Mouse (Mus musculus) G1E (cell line): ENCODE results near the gene Gm13178.

Experiments
- CTCF ChIP-seq: IDR thresholded peaks from 2 replicates; pipeline ENCODE4 v1.5.1; 2012; ENCODE audit warnings: low read depth, low read length, inconsistent platforms, mixed read lengths
- GATA1 ChIP-seq: IDR thresholded peaks from 2 replicates; pipeline ENCODE4 v1.6.1; 2012; ENCODE audit warnings: borderline replicate concordance, low read length, inconsistent platforms, mixed read lengths
- GATA2 ChIP-seq: IDR thresholded peaks from 2 replicates; pipeline ENCODE4 v1.6.1; 2012; ENCODE audit warnings: low read depth, low read length, inconsistent platforms, borderline replicate concordance
- POLR2AphosphoS5 ChIP-seq: IDR thresholded peaks from 2 replicates; pipeline ENCODE4 v1.6.1; 2012; ENCODE audit warnings: low read depth, low read length, inconsistent platforms; ENCODE audit not compliant: insufficient replicate concordance
- TAL1 ChIP-seq: conservative IDR thresholded peaks from 2 replicates; pipeline ENCODE4 v1.6.1; 2012; ENCODE audit warnings: low read depth, low read length, inconsistent platforms, mixed read lengths

DNA sequence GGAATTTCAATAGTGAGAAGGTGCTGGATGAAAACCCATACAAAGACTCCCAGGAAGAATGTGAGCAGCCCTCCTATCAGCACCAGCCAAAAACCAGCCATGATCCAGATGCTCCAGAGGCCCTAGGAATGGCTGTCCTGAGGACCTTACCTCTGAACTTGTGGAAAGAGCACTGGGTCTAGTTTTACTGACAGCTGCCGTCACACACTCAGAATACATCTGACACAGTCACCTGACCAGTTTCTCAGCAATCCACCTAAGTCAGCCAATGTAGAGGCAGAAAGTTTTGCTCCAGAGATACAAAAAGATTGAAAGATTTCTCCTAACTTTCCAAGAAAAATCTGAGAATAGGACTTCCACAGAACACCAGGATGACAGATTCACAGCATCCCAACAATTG is at the start of gene Gm13178:
- TF ChIP-seq TAL1 (no peak), CTCF (no peak), GATA1 (no peak), POLR2AphosphoS5 (no peak), GATA2 (no peak)
